Mouse (Mus musculus) CH12.LX (cell line): ENCODE measurements around the gene Mnd1. TPM values are rescaled to one million over a fixed set of nuclear protein-coding genes. Genes with fewer than 3 reads are reported as not detected.

Experiments
- DNase-seq: peaks from one replicate; pipeline ENCODE4 v3.0.0-alpha.2; 2013; ENCODE audit errors: extremely low read depth
- H3K27ac ChIP-seq: 2 replicates; pipeline ENCODE4 v1.5.1; 2012; ENCODE audit warnings: low read depth, mild to moderate bottlenecking, control low read depth, moderate library complexity; ENCODE audit not compliant: insufficient read depth
- H3K27me3 ChIP-seq: replicated peaks from 2 replicates; pipeline ENCODE3; 2012; ENCODE audit warnings: inconsistent platforms
- H3K36me3 ChIP-seq, 2 experiments: replicated peaks in 1 of 2; 2 replicates each; pipeline versions ENCODE3 to v1.6.1; 2012; ENCODE audit warnings: inconsistent platforms in 1 of 2, low read length in 1 of 2, mild to moderate bottlenecking in 1 of 2, mixed read lengths in 1 of 2, moderate library complexity in 1 of 2; ENCODE audit not compliant: control insufficient read depth in 1 of 2, insufficient read depth in 1 of 2
- H3K4me1 ChIP-seq, 2 experiments: 2 replicates each; pipeline ENCODE4 v1.6.1; 2012; ENCODE audit warnings: inconsistent platforms in 1 of 2, moderate library complexity in 1 of 2; ENCODE audit not compliant: insufficient read depth in 2 of 2, control insufficient read depth in 1 of 2
- H3K4me2 ChIP-seq: 2 replicates; pipeline ENCODE4 v1.6.1; 2012; ENCODE audit warnings: low read depth, mild to moderate bottlenecking, control low read depth; ENCODE audit not compliant: poor library complexity, insufficient read depth, severe bottlenecking
- H3K4me3 ChIP-seq, 3 experiments: fragments of 150-350 bp in 1 of 3; sonication (generic) in 1 of 3; replicated peaks in 1 of 3; 2 replicates each; pipeline versions ENCODE3 to v1.5.1; 2011 to 2012; ENCODE audit warnings: low read depth in 2 of 3, low read length in 2 of 3, mild to moderate bottlenecking in 2 of 3, moderate library complexity in 2 of 3, control low read depth in 1 of 3, improper control_type of control experiment in 1 of 3, inconsistent platforms in 1 of 3, mixed read lengths in 1 of 3; ENCODE audit not compliant: poor library complexity in 1 of 3
- H3K79me2 ChIP-seq: replicated peaks from 2 replicates; pipeline ENCODE4 v1.6.1; 2012; ENCODE audit warnings: mild to moderate bottlenecking, moderate library complexity; ENCODE audit not compliant: control insufficient read depth, poor library complexity, insufficient read depth, severe bottlenecking; ENCODE audit errors: extremely low read depth
- H3K9ac ChIP-seq: 2 replicates; pipeline ENCODE4 v1.6.1; 2012; ENCODE audit warnings: low read depth, mild to moderate bottlenecking, control low read depth, moderate library complexity; ENCODE audit not compliant: insufficient read depth
- H3K9me3 ChIP-seq: replicated peaks from 2 replicates; pipeline ENCODE3; 2012; ENCODE audit warnings: low read length, inconsistent platforms, mixed read lengths
- BHLHE40 ChIP-seq: IDR thresholded peaks from 2 replicates; pipeline ENCODE4 v1.6.1; 2011; ENCODE audit warnings: mild to moderate bottlenecking, low read depth, low read length, improper control_type of control experiment
- CHD2 ChIP-seq: IDR thresholded peaks from 2 replicates; pipeline ENCODE4 v1.6.1; 2011; ENCODE audit warnings: low read length, improper control_type of control experiment
- CTCF ChIP-seq, 2 experiments: IDR thresholded peaks in 1 of 2; conservative IDR thresholded peaks in 1 of 2; 2 replicates each; pipeline ENCODE4 v1.5.1; 2011 to 2012; ENCODE audit warnings: low read depth in 2 of 2, low read length in 2 of 2, improper control_type of control experiment in 1 of 2, inconsistent platforms in 1 of 2, mild to moderate bottlenecking in 1 of 2, moderate library complexity in 1 of 2
- E2F4 ChIP-seq: IDR thresholded peaks from 2 replicates; pipeline ENCODE4 v1.6.1; 2011; ENCODE audit warnings: low read depth, low read length, improper control_type of control experiment; ENCODE audit not compliant: insufficient replicate concordance
- ELF1 ChIP-seq: IDR thresholded peaks from 2 replicates; pipeline ENCODE4 v1.6.1; 2014; ENCODE audit warnings: low read depth, mild to moderate bottlenecking, inconsistent platforms, low read length, improper control_type of control experiment
- EP300 ChIP-seq: IDR thresholded peaks from 2 replicates; pipeline ENCODE4 v1.6.1; 2011; ENCODE audit warnings: low read length, improper control_type of control experiment
- ETS1 ChIP-seq: conservative IDR thresholded peaks from 2 replicates; pipeline ENCODE4 v1.6.1; 2012; ENCODE audit warnings: low read depth, mild to moderate bottlenecking, inconsistent platforms, low read length, improper control_type of control experiment, moderate library complexity
- JUN ChIP-seq: IDR thresholded peaks from 2 replicates; pipeline ENCODE4 v1.6.1; 2011; ENCODE audit warnings: low read depth, mild to moderate bottlenecking, low read length, improper control_type of control experiment, moderate library complexity; ENCODE audit not compliant: insufficient read depth
- JUND ChIP-seq: conservative IDR thresholded peaks from 2 replicates; pipeline ENCODE4 v1.6.1; 2011; ENCODE audit warnings: low read depth, low read length, improper control_type of control experiment
- KAT2A ChIP-seq: IDR thresholded peaks from 2 replicates; pipeline ENCODE4 v1.6.1; 2012; ENCODE audit warnings: low read length, improper control_type of control experiment, inconsistent platforms; ENCODE audit not compliant: insufficient replicate concordance
- MAFK ChIP-seq: IDR thresholded peaks from 2 replicates; pipeline ENCODE4 v1.6.1; 2011; ENCODE audit warnings: low read length, improper control_type of control experiment; ENCODE audit not compliant: insufficient replicate concordance
- MAZ ChIP-seq: IDR thresholded peaks from 2 replicates; pipeline ENCODE4 v1.6.1; 2012; ENCODE audit warnings: low read depth, mild to moderate bottlenecking, inconsistent platforms, low read length, improper control_type of control experiment, moderate library complexity
- MEF2A ChIP-seq: IDR thresholded peaks from 2 replicates; pipeline ENCODE4 v1.6.1; 2014; ENCODE audit warnings: low read depth, mild to moderate bottlenecking, inconsistent platforms, low read length, improper control_type of control experiment, borderline replicate concordance
- MYC ChIP-seq: IDR thresholded peaks from 2 replicates; pipeline ENCODE4 v1.6.1; 2011; ENCODE audit warnings: low read depth, mild to moderate bottlenecking, improper control_type of control experiment, low read length
- NRF1 ChIP-seq: IDR thresholded peaks from 2 replicates; pipeline ENCODE4 v1.6.1; 2014; ENCODE audit warnings: low read depth, mild to moderate bottlenecking, inconsistent platforms, low read length, improper control_type of control experiment, moderate library complexity
- PAX5 ChIP-seq: IDR thresholded peaks from 2 replicates; pipeline ENCODE4 v1.6.1; 2012; ENCODE audit warnings: low read length, inconsistent platforms, mixed read lengths
- POLR2A ChIP-seq: IDR thresholded peaks from 2 replicates; pipeline ENCODE4 v1.6.1; 2011; ENCODE audit warnings: low read depth, mild to moderate bottlenecking, improper control_type of control experiment, low read length
- RAD21 ChIP-seq: IDR thresholded peaks from 2 replicates; pipeline ENCODE4 v1.6.1; 2011; ENCODE audit warnings: low read depth, mild to moderate bottlenecking, low read length, improper control_type of control experiment, moderate library complexity
- SIN3A ChIP-seq: IDR thresholded peaks from 2 replicates; pipeline ENCODE4 v1.6.1; 2012; ENCODE audit warnings: low read length, improper control_type of control experiment, inconsistent platforms
- SMC3 ChIP-seq: IDR thresholded peaks from 2 replicates; pipeline ENCODE4 v1.6.1; 2011; ENCODE audit warnings: low read depth, low read length, improper control_type of control experiment
- TCF12 ChIP-seq: IDR thresholded peaks from 2 replicates; pipeline ENCODE4 v1.6.1; 2014; ENCODE audit warnings: low read depth, mild to moderate bottlenecking, inconsistent platforms, low read length, improper control_type of control experiment
- ZC3H11A ChIP-seq: IDR thresholded peaks from 2 replicates; pipeline ENCODE4 v1.6.1; 2012; ENCODE audit warnings: low read depth, mild to moderate bottlenecking, inconsistent platforms, low read length, improper control_type of control experiment
- ZKSCAN1 ChIP-seq: IDR thresholded peaks from 2 replicates; pipeline ENCODE4 v1.6.1; 2012; ENCODE audit warnings: low read depth, inconsistent platforms, low read length, improper control_type of control experiment, borderline replicate concordance
- ZNF384 ChIP-seq: IDR thresholded peaks from 2 replicates; pipeline ENCODE4 v1.6.1; 2012; ENCODE audit warnings: low read depth, low read length, improper control_type of control experiment, inconsistent platforms
- dilution Hi-C: fragments of 300-500 bp; cut with MboI; formaldehyde crosslinking; loops from 2 replicates; pipeline ENCODE4 v1.14.3; 2020; ENCODE audit warnings: low sequenced_read_pairs; ENCODE audit not compliant: extremely low pct_unique_long_range_greater_than_20kb, extremely low pct_ligation_motif_present
- in situ Hi-C: fragments of 300-500 bp; cut with MboI; formaldehyde crosslinking; loops from 3 replicates; pipeline ENCODE4 v1.14.3; 2019; ENCODE audit warnings: low sequenced_read_pairs, low pct_ligation_motif_present, low pct_unique_long_range_greater_than_20kb, mixed read lengths
- polyA plus RNA-seq: library from polyadenylated mRNA; unstranded; fragments of >175 nt; gene quantifications from 2 replicates; pipeline ENCODE4 v1.2.1, GENCODE M21; 2012; ENCODE audit warnings: low read depth; ENCODE audit not compliant: insufficient read length
- total RNA-seq, 2 experiments: library from RNA; depleted of rRNA; stranded (reverse); fragments of 300-350 nt in 1 of 2; fragments of >200 nt in 1 of 2; gene quantifications; 2 replicates each; pipeline ENCODE4 v1.2.3; 2012 to 2014

Gene Mnd1
- total and polyA plus RNA-seq, 3 experiments = 14.2 to 23.1 (median 19.0) TPM

- in situ Hi-C loops = no loop called here
- peak; percentile 30 for TF ChIP-seq SMC3
- TF ChIP-seq MEF2A = no peak
- no peak for TF ChIP-seq ZKSCAN1
- no peak for TF ChIP-seq NRF1
- no peak for TF ChIP-seq TCF12
- TF ChIP-seq MYC = no peak
- peak in 1 of 2 experiments; percentile 42; a peak in 2 of 4 replicates for TF ChIP-seq CTCF (conservative IDR thresholded peaks at IDR 0.05 in 1 of 2, IDR thresholded peaks at IDR 0.05 in 1 of 2; ENCODE audit: low read depth in 2 of 2, low read length in 2 of 2)
- peaks cover 0 to 17% of the 10 kb centered on the region in 2 experiments; a peak in 1 of 4 replicates for H3K4me1 ChIP-seq
- H3K36me3 ChIP-seq = peaks cover 0 to 24% of the 10 kb centered on the region in 2 experiments
- H3K4me3 ChIP-seq = no peak overlapping the region
- no peak overlapping the region for H3K27ac ChIP-seq
- dilution Hi-C loops = no loop called here
- no peaks in the 10 kb centered on the region for H3K27me3 ChIP-seq
- no peak overlapping the region for H3K9ac ChIP-seq
- H3K9me3 ChIP-seq = no peaks in the 10 kb centered on the region
- H3K79me2 ChIP-seq = no peaks in the 10 kb centered on the region
- no peak overlapping the region for H3K4me2 ChIP-seq
- peak; percentile 29 for DNase-seq
These were observed 64.6 kb downstream of the Mnd1 start for GRCm38 (mm10) chr3:84090982-84091381.

GRCm38 (mm10) chr3:84086921-84087320 lies 68.7 kb downstream of the Mnd1 start:
- Histone ChIP-seq H3K36me3 (peaks cover 0 to 19% of the 10 kb centered on the region in 2 experiments), H3K4me3 (no peak overlapping the region), H3K79me2 (no peaks in the 10 kb centered on the region), H3K4me2 (no peak overlapping the region), H3K4me1 (peaks cover 0 to 10% of the 10 kb centered on the region in 2 experiments; a peak in 1 of 4 replicates), H3K27me3 (no peaks in the 10 kb centered on the region), H3K9ac (no peak overlapping the region), H3K9me3 (peaks cover 4% of the 10 kb centered on the region), H3K27ac (no peak overlapping the region)
- DNase-seq = no peak
- TF ChIP-seq JUND (no peak), MAZ (no peak), ZKSCAN1 (no peak), ZNF384 (no peak), CHD2 (no peak), E2F4 (no peak)
- dilution Hi-C loops (no loop called here), in situ Hi-C loops (no loop called here)

GRCm38 (mm10) chr3:84086337-84086736 lies 69.2 kb downstream of the Mnd1 start:
- dilution Hi-C loops = no loop called here
- H3K4me3 ChIP-seq = no peak overlapping the region
- H3K9ac ChIP-seq = no peak overlapping the region
- H3K36me3 ChIP-seq = peaks cover 0 to 15% of the 10 kb centered on the region in 2 experiments
- peaks cover 5% of the 10 kb centered on the region for H3K9me3 ChIP-seq
- H3K27ac ChIP-seq = no peak overlapping the region
- H3K79me2 ChIP-seq = no peaks in the 10 kb centered on the region
- in situ Hi-C loops = no loop called here
- H3K4me2 ChIP-seq = no peak overlapping the region
- no peaks in the 10 kb centered on the region for H3K27me3 ChIP-seq
- TF ChIP-seq MAFK (no peak), SMC3 (no peak), MAZ (no peak), MYC (no peak), POLR2A (no peak), NRF1 (no peak), ETS1 (no peak), PAX5 (no peak), JUND (no peak), ELF1 (no peak), EP300 (no peak), JUN (no peak), ZKSCAN1 (no peak), SIN3A (no peak), KAT2A (no peak), CHD2 (no peak), RAD21 (no peak), MEF2A (no peak), BHLHE40 (no peak), ZC3H11A (no peak)
- DNase-seq = no peak
- peaks cover 0 to 10% of the 10 kb centered on the region in 2 experiments; a peak in 1 of 4 replicates for H3K4me1 ChIP-seq
